Mouse (Mus musculus) testis, adult 2 months (tissue): ENCODE results near the gene Zfp646. TPM values are rescaled to one million over a fixed set of nuclear protein-coding genes. Genes with fewer than 3 reads are reported as not detected.

Source experiments
- H3K27ac ChIP-seq: fragments of 200-500 bp; 2 replicates; pipeline ENCODE4 v1.5.1; 2012; ENCODE audit warnings: low read depth, low read length; ENCODE audit not compliant: control insufficient read depth, insufficient read depth
- H3K27me3 ChIP-seq: fragments of 200-500 bp; 2 replicates; pipeline ENCODE4 v1.6.1; 2012; ENCODE audit warnings: mild to moderate bottlenecking, low read length, moderate library complexity; ENCODE audit not compliant: control insufficient read depth, insufficient read depth
- H3K36me3 ChIP-seq: fragments of 200-500 bp; 2 replicates; pipeline ENCODE4 v1.6.1; 2012; ENCODE audit warnings: mild to moderate bottlenecking, low read length; ENCODE audit not compliant: control insufficient read depth, insufficient read depth
- H3K4me1 ChIP-seq: fragments of 200-500 bp; 2 replicates; pipeline ENCODE4 v1.6.1; 2012; ENCODE audit warnings: low read length; ENCODE audit not compliant: control insufficient read depth, insufficient read depth
- H3K4me3 ChIP-seq: fragments of 200-500 bp; 2 replicates; pipeline ENCODE4 v1.5.1; 2012; ENCODE audit warnings: low read depth, mild to moderate bottlenecking, low read length, moderate library complexity, mixed read lengths; ENCODE audit not compliant: control insufficient read depth
- CTCF ChIP-seq: fragments of 200-500 bp; IDR thresholded peaks from 2 replicates; pipeline ENCODE4 v1.5.1; 2012; ENCODE audit warnings: low read depth, mild to moderate bottlenecking, inconsistent platforms, low read length, moderate library complexity; ENCODE audit not compliant: control insufficient read depth, insufficient read depth, insufficient replicate concordance
- POLR2A ChIP-seq: fragments of 200-500 bp; IDR thresholded peaks from 2 replicates; pipeline ENCODE4 v1.6.1; 2012; ENCODE audit warnings: low read depth, mild to moderate bottlenecking, inconsistent platforms, low read length, moderate library complexity; ENCODE audit not compliant: control insufficient read depth
- polyA plus RNA-seq: library from polyadenylated mRNA; depleted of rRNA; stranded (reverse); fragments of >200 nt; gene quantifications from 2 replicates; pipeline ENCODE4 v1.2.3, GENCODE M21; 2012

Gene Zfp646
- polyA plus RNA-seq, 1 experiment, result 57.9 TPM

DNA sequence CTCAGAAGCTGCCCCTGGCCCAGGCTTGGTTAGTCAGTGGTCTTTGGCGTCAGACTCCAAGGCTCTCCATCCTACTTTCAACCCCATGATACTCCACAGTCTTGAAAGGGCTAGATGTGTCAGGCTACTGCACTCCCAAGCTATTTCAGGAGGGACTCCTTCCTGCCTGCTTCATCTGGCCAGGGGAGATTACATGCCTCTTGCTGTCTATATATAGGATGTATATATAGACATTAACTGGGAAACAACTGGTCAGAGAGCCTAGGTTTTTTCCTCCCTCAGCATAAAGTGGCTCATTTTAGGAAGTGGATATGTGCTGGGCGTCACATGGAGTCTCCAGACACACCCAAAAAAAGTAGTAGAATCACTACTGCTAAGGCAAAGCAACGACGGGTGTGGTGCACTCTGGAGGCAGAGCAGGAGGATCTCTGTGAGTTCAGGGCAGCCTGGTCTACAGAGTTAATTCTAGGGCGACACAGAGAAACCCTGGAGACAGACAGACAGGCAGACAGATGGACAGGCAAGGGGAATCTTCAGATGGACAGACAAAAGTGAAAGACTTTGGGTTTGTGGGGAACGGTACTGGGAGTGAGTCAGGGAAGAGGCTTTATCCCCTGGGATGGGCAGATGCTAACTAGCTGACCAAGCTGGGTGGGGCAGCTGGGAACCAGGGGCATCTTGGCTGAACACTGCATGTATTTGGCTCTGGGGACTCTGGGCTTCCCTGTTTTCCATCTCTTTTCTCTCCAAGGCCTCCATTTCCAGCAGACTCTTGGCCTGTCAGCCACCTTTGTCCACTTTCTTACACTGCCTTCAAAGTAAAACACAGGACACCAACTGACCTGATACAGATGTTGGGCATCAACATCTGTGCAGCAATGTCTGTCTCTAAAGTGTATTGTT lies 25.8 kb upstream of the Zfp646 start:
- no peak for TF ChIP-seq POLR2A
- TF ChIP-seq CTCF, result no peak
- H3K4me3 ChIP-seq, result no peak overlapping the region
- no peaks in the 10 kb centered on the region for H3K4me1 ChIP-seq
- H3K27me3 ChIP-seq, result no peaks in the 10 kb centered on the region
- no peak overlapping the region for H3K27ac ChIP-seq
- no peaks in the 10 kb centered on the region for H3K36me3 ChIP-seq

DNA sequence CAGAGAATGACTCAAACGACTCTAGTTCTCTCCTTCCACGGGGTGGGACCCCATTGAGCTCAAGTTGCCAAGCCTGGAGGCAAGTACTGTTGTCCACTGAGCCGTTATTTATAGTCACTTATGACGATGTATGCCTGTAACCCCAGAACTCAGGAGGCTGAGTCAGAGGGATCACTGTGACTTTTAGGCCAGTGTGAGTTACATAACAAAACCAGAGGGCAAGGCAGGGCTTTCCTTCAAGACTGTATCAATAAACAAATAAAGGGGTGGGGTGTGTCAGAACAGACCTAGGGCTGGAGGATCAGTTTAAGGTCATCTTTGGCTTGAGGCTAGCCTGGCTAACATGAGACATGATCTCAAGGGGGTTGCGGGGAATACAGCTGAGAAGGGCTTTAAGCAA lies 25.1 kb upstream of the Zfp646 start:
- H3K36me3 ChIP-seq, result no peaks in the 10 kb centered on the region
- no peak overlapping the region for H3K27ac ChIP-seq
- H3K4me1 ChIP-seq, result no peaks in the 10 kb centered on the region
- H3K27me3 ChIP-seq, result no peaks in the 10 kb centered on the region
- TF ChIP-seq CTCF (no peak), POLR2A (no peak)
- H3K4me3 ChIP-seq, result no peak overlapping the region

DNA sequence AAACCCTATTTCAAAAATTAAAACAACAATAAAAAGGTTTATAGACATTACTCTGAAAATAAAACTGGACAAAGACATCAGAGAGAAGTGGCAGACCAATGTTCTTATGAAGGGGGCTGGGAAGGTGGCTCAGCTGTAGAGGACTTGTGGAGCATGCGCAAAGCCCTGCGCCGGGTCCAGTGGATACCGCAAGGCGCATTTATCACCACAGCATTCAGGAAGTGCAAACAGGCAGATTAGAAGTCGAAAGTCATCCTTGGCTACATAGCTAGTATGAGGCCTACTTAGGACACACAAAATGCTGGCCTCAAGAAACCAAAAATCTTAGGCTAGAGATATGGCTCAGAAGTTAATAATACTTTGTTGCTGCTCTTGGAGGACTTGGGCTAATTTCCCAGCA lies 17.8 kb upstream of the Zfp646 start:
- no peaks in the 10 kb centered on the region for H3K36me3 ChIP-seq
- no peaks in the 10 kb centered on the region for H3K27me3 ChIP-seq
- no peak overlapping the region for H3K27ac ChIP-seq
- no peaks in the 10 kb centered on the region for H3K4me1 ChIP-seq
- no peak for TF ChIP-seq CTCF
- no peak for TF ChIP-seq POLR2A
- H3K4me3 ChIP-seq, result no peak overlapping the region

DNA sequence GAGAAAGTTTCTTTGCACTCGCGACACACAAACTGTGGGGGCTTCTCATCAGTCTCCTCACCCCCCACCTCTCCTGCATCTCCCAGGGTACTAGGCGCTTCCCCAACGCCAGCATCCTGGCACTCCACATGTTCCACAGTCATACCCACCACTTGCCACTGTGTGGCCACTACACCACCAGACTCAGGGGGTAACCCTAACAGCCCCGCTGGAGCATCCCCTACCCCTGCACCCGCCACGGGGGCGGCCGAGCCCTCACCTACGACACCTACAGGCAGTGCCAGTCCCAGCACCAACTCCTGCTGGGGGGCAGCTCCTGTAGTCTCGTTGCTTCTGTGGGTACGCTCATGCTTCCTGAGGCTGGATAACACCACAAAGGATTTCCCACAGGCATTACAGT lies 9.6 kb upstream of the Zfp646 start:
- Histone ChIP-seq H3K4me1 (peaks cover 2% of the 10 kb centered on the region; the same call in 1 of the 2 replicates), H3K27ac (no peak overlapping the region), H3K36me3 (no peaks in the 10 kb centered on the region), H3K27me3 (no peaks in the 10 kb centered on the region), H3K4me3 (no peak overlapping the region)
- no peak for TF ChIP-seq POLR2A
- TF ChIP-seq CTCF, result no peak

DNA sequence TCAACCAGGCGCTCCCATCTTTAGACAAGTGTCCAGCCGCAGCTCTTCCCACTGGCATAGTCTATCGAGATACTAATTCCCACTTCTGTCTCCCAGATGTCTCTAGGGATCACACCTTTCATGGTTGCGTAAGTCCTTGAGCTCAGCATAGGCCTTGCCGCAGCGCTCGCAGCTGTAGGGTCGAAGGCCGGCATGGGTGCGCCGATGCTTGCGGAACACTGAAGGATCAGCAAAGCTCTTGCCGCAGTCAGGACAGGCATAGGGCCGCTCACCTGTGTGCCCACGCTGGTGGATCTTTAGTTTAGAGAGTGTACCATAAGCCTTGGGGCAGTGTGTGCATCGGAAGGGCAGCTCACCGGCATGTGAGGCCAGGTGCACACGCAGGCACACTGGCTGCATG lies 8.4 kb upstream of the Zfp646 start:
- no peak overlapping the region for H3K4me3 ChIP-seq
- no peak overlapping the region for H3K27ac ChIP-seq

GRCm38 (mm10) chr7:127869149-127869810 lies 6.7 kb upstream of the Zfp646 start:
- peaks cover 2% of the 10 kb centered on the region; the same call in 1 of the 2 replicates for H3K4me1 ChIP-seq

More for the DNA sequence above, 8.4 kb upstream of the Zfp646 start:
- H3K4me1 ChIP-seq, result peaks cover 2% of the 10 kb centered on the region; the same call in 1 of the 2 replicates
- no peaks in the 10 kb centered on the region for H3K27me3 ChIP-seq
- TF ChIP-seq CTCF (no peak), POLR2A (no peak)
- no peaks in the 10 kb centered on the region for H3K36me3 ChIP-seq

GRCm38 (mm10) chr7:127870136-127870821 lies 5.7 kb upstream of the Zfp646 start:
- TF ChIP-seq POLR2A, result no peak
- H3K4me1 ChIP-seq, result peaks cover 7% of the 10 kb centered on the region
- no peaks in the 10 kb centered on the region for H3K27me3 ChIP-seq
- H3K27ac ChIP-seq, result no peak overlapping the region
- no peak overlapping the region for H3K4me3 ChIP-seq
- H3K36me3 ChIP-seq, result no peaks in the 10 kb centered on the region

More at GRCm38 (mm10) chr7:127869149-127869810, 6.7 kb upstream of the Zfp646 start:
- no peak for TF ChIP-seq CTCF
- no peak for TF ChIP-seq POLR2A
- Histone ChIP-seq H3K4me3 (no peak overlapping the region), H3K27ac (no peak overlapping the region), H3K36me3 (no peaks in the 10 kb centered on the region), H3K27me3 (no peaks in the 10 kb centered on the region)
